Mouse (Mus musculus): Measurements from ENCODE around the gene Rnf152.

The Rnf152 gene

DNA sequence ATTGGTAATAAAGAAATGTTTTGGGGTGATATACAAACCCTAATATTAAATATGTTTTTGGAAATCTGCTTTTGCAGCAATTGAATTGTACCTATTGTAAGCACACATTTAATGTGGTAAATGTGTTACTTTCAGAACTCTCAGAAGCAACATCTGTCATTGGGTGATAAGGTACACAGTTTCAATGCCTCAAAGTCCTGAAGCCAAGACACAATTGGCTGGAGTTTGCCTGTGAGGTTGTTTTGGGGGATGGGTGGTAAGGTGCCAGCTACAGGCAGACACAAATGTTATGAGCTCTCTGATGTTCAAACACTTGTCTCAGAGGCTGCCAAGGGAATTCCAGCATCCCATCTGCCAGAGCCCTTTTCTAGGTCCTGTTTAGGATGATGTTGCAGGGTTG, 116.3 kb downstream of the Rnf152 start:
- in situ Hi-C loops (cut with MboI, MseI): loop anchor here (10.0 kb wide), 1 partner anchor 1705 kb away; no protein-coding TSS in a partner anchor

Data from T-helper 1 cell (primary cell).